Mouse (Mus musculus) MEL (cell line): ENCODE measurements around the gene Tex2. TPM values are rescaled to one million over a fixed set of nuclear protein-coding genes. Genes with fewer than 3 reads are reported as not detected.

Experiments used
- DNase-seq: peaks from one replicate; pipeline ENCODE4 v3.0.0; 2011; ENCODE audit warnings: low read depth, low spot score
- H3K27ac ChIP-seq: 2 replicates; pipeline ENCODE4 v1.5.1; 2012; ENCODE audit warnings: low read depth, mild to moderate bottlenecking, control low read depth, low read length, moderate library complexity; ENCODE audit not compliant: control insufficient read depth
- H3K27me3 ChIP-seq, 2 experiments: fragments of 150-350 bp in 1 of 2; sonication (generic) in 1 of 2; 2 replicates each; pipeline ENCODE4 v1.6.1; 2012; ENCODE audit warnings: low read length in 2 of 2, mild to moderate bottlenecking in 2 of 2, improper control_type of control experiment in 1 of 2, moderate library complexity in 1 of 2; ENCODE audit not compliant: insufficient read depth in 2 of 2, control insufficient read depth in 1 of 2
- H3K36me3 ChIP-seq, 2 experiments: 2 replicates each; pipeline ENCODE4 v1.6.1; 2012 to 2014; ENCODE audit warnings: low read length in 2 of 2, improper control_type of control experiment in 1 of 2, inconsistent platforms in 1 of 2, mild to moderate bottlenecking in 1 of 2; ENCODE audit not compliant: insufficient read depth in 2 of 2, control insufficient read depth in 1 of 2
- H3K4me1 ChIP-seq, 2 experiments: fragments of 150-350 bp in 1 of 2; sonication (generic) in 1 of 2; 2 replicates each; pipeline ENCODE4 v1.6.1; 2012; ENCODE audit warnings: low read length in 2 of 2, improper control_type of control experiment in 1 of 2, mild to moderate bottlenecking in 1 of 2; ENCODE audit not compliant: insufficient read depth in 2 of 2, control insufficient read depth in 1 of 2
- H3K4me3 ChIP-seq, 2 experiments: fragments of 150-350 bp in 1 of 2; sonication (generic) in 1 of 2; 2 replicates each; pipeline ENCODE4 v1.5.1; 2012; ENCODE audit warnings: low read depth in 2 of 2, low read length in 2 of 2, mild to moderate bottlenecking in 2 of 2, moderate library complexity in 2 of 2, control low read depth in 1 of 2, improper control_type of control experiment in 1 of 2; ENCODE audit not compliant: control insufficient read depth in 1 of 2, insufficient read depth in 1 of 2
- H3K79me2 ChIP-seq: 2 replicates; pipeline ENCODE4 v1.6.1; 2012; ENCODE audit warnings: mild to moderate bottlenecking, low read length, moderate library complexity; ENCODE audit not compliant: control insufficient read depth, poor library complexity, insufficient read depth
- H3K9ac ChIP-seq: 2 replicates; pipeline ENCODE4 v1.6.1; 2012; ENCODE audit warnings: low read depth, mild to moderate bottlenecking, control low read depth, low read length, moderate library complexity; ENCODE audit not compliant: control insufficient read depth, poor library complexity, severe bottlenecking
- H3K9me3 ChIP-seq: fragments of 150-350 bp; sonication (generic); replicated peaks from 2 replicates; pipeline ENCODE4 v1.6.1; 2012; ENCODE audit warnings: mild to moderate bottlenecking, low read length, improper control_type of control experiment, moderate library complexity; ENCODE audit not compliant: insufficient read depth
- BHLHE40 ChIP-seq: IDR thresholded peaks from 2 replicates; pipeline ENCODE4 v1.6.1; 2012; ENCODE audit warnings: low read depth, mild to moderate bottlenecking, inconsistent platforms, low read length, improper control_type of control experiment, borderline replicate concordance
- CHD1 ChIP-seq: IDR thresholded peaks from 2 replicates; pipeline ENCODE4 v1.6.1; 2012; ENCODE audit warnings: low read depth, mild to moderate bottlenecking, inconsistent platforms, low read length, improper control_type of control experiment
- E2F4 ChIP-seq: IDR thresholded peaks from 2 replicates; pipeline ENCODE4 v1.6.1; 2011; ENCODE audit warnings: low read depth, low read length, improper control_type of control experiment, borderline replicate concordance
- EP300 ChIP-seq, 2 experiments: IDR thresholded peaks; 2 replicates each; pipeline ENCODE4 v1.6.1; 2011; ENCODE audit warnings: improper control_type of control experiment in 2 of 2, low read length in 2 of 2, low read depth in 1 of 2, mild to moderate bottlenecking in 1 of 2
- ETS1 ChIP-seq: IDR thresholded peaks from 2 replicates; pipeline ENCODE4 v1.6.1; 2012; ENCODE audit warnings: low read depth, mild to moderate bottlenecking, inconsistent platforms, low read length, improper control_type of control experiment, moderate library complexity
- GABPA ChIP-seq: IDR thresholded peaks from 2 replicates; pipeline ENCODE4 v1.6.1; 2012; ENCODE audit warnings: low read depth, mild to moderate bottlenecking, inconsistent platforms, low read length, improper control_type of control experiment, moderate library complexity
- GATA1 ChIP-seq: IDR thresholded peaks from 2 replicates; pipeline ENCODE4 v1.6.1; 2011; ENCODE audit warnings: low read depth, low read length, improper control_type of control experiment
- HCFC1 ChIP-seq: IDR thresholded peaks from 2 replicates; pipeline ENCODE4 v1.6.1; 2012; ENCODE audit warnings: low read depth, mild to moderate bottlenecking, inconsistent platforms, low read length, improper control_type of control experiment, moderate library complexity
- JUND ChIP-seq: IDR thresholded peaks from 2 replicates; pipeline ENCODE4 v1.6.1; 2011; ENCODE audit warnings: low read depth, mild to moderate bottlenecking, improper control_type of control experiment, low read length
- MAZ ChIP-seq: IDR thresholded peaks from 2 replicates; pipeline ENCODE4 v1.6.1; 2012; ENCODE audit warnings: low read depth, mild to moderate bottlenecking, inconsistent platforms, low read length, improper control_type of control experiment
- MEF2A ChIP-seq: IDR thresholded peaks from 2 replicates; pipeline ENCODE4 v1.6.1; 2014; ENCODE audit warnings: low read depth, mild to moderate bottlenecking, inconsistent platforms, low read length, improper control_type of control experiment; ENCODE audit not compliant: poor library complexity, insufficient replicate concordance, severe bottlenecking; ENCODE audit errors: extremely low read depth
- MXI1 ChIP-seq: IDR thresholded peaks from 2 replicates; pipeline ENCODE4 v1.6.1; 2011; ENCODE audit warnings: mild to moderate bottlenecking, low read depth, low read length, improper control_type of control experiment
- MYB ChIP-seq: IDR thresholded peaks from 2 replicates; pipeline ENCODE4 v1.6.1; 2011; ENCODE audit warnings: mild to moderate bottlenecking, low read depth, low read length, improper control_type of control experiment
- MYC ChIP-seq: IDR thresholded peaks from 2 replicates; pipeline ENCODE4 v1.6.1; 2011; ENCODE audit warnings: low read depth, mild to moderate bottlenecking, low read length, improper control_type of control experiment, moderate library complexity
- NELFE ChIP-seq: IDR thresholded peaks from 2 replicates; pipeline ENCODE4 v1.6.1; 2011; ENCODE audit warnings: low read depth, low read length, improper control_type of control experiment
- POLR2AphosphoS5 ChIP-seq: IDR thresholded peaks from 2 replicates; pipeline ENCODE4 v1.6.1; 2012; ENCODE audit warnings: low read depth, borderline replicate concordance, mild to moderate bottlenecking, inconsistent platforms, low read length, moderate library complexity, mixed read lengths
- RCOR1 ChIP-seq: IDR thresholded peaks from 2 replicates; pipeline ENCODE4 v1.6.1; 2012; ENCODE audit warnings: low read depth, mild to moderate bottlenecking, inconsistent platforms, low read length, improper control_type of control experiment
- SIN3A ChIP-seq: IDR thresholded peaks from 2 replicates; pipeline ENCODE4 v1.6.1; 2012; ENCODE audit warnings: low read length, improper control_type of control experiment, inconsistent platforms
- SMC3 ChIP-seq: IDR thresholded peaks from 2 replicates; pipeline ENCODE4 v1.6.1; 2011; ENCODE audit warnings: low read depth, low read length, improper control_type of control experiment
- TAL1 ChIP-seq: IDR thresholded peaks from 2 replicates; pipeline ENCODE4 v1.6.1; 2012; ENCODE audit warnings: mild to moderate bottlenecking, inconsistent platforms, low read length, moderate library complexity, mixed read lengths
- TCF12 ChIP-seq: IDR thresholded peaks from 2 replicates; pipeline ENCODE4 v1.6.1; 2014; ENCODE audit warnings: low read depth, mild to moderate bottlenecking, inconsistent platforms, low read length, improper control_type of control experiment, moderate library complexity
- ZKSCAN1 ChIP-seq: IDR thresholded peaks from 2 replicates; pipeline ENCODE4 v1.6.1; 2012; ENCODE audit warnings: low read depth, mild to moderate bottlenecking, inconsistent platforms, low read length, improper control_type of control experiment, moderate library complexity
- ZNF384 ChIP-seq: IDR thresholded peaks from 2 replicates; pipeline ENCODE4 v1.6.1; 2012; ENCODE audit warnings: low read depth, mild to moderate bottlenecking, inconsistent platforms, low read length, improper control_type of control experiment
- polyA plus RNA-seq, 2 experiments: library from polyadenylated mRNA; stranded (reverse) in 1 of 2; unstranded in 1 of 2; fragments of >175 nt in 1 of 2; fragments of >200 nt in 1 of 2; gene quantifications; 2 replicates each; pipeline versions ENCODE4 v1.2.1 to v1.2.4; 2012; ENCODE audit warnings: low replicate concordance in 2 of 2, low read depth in 1 of 2; ENCODE audit not compliant: insufficient read length in 2 of 2, insufficient read depth in 1 of 2, missing spikeins in 1 of 2
- total RNA-seq: library from RNA; depleted of rRNA; stranded (reverse); fragments of 300-350 nt; gene quantifications from 2 replicates; pipeline ENCODE4 v1.2.3, GENCODE M21; 2012

The Tex2 gene
- total and polyA plus RNA-seq, 3 experiments: 13.7 to 24.8 TPM; not detected in 1

DNA sequence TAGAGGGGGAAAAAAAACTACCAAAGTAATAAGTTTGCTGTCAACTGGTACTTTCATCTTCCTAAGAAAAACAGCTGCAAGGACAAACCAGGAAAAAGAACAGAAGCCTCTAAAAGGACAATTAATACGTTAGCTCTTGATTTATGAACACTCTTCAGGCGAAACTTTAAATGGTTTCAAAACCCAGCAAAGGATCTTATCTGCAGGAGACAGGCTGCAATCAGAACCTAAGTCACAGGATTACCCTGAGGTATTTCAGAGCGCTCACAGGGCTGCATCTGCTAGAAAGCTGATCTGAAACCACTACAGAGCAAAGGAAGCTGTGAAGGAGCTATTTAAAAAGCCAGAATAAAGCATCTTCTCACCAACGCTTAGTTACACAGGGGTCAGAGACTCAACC, 131.6 kb downstream of the Tex2 start:
- no peak overlapping the region for H3K9ac ChIP-seq
- peaks cover 0 to 41% of the 10 kb centered on the region in 2 experiments; a peak in 2 of 4 replicates for H3K36me3 ChIP-seq
- TF ChIP-seq MAZ (no peak), SIN3A (peak; percentile 50; the same call in 1 of the 2 replicates), TAL1 (peak; percentile 38), ZNF384 (no peak), TCF12 (peak; percentile 82), EP300 (IDR thresholded peaks at IDR 0.05; ENCODE audit: low read depth in 1 of 2, low read length in 2 of 2) (peak; percentile 63 to 72), BHLHE40 (no peak; the same call in 1 of the 2 replicates), GABPA (no peak), MEF2A (no peak), MYC (no peak), GATA1 (peak; percentile 67), JUND (no peak), HCFC1 (no peak), MYB (no peak), ETS1 (peak; percentile 56; the same call in 1 of the 2 replicates), E2F4 (no peak), RCOR1 (peak; percentile 97), MXI1 (no peak; the same call in 1 of the 2 replicates), SMC3 (no peak), CHD1 (no peak), POLR2AphosphoS5 (no peak), NELFE (no peak), ZKSCAN1 (no peak)
- TF ChIP-seq, all 39 proteins: peak for 7
- Histone ChIP-seq H3K27me3 (no peaks in the 10 kb centered on the region), H3K4me1 (peaks cover 18% of the 10 kb centered on the region in 2 experiments), H3K27ac (no peak overlapping the region), H3K4me3 (no peak overlapping the region), H3K79me2 (peaks cover 11% of the 10 kb centered on the region), H3K9me3 (no peaks in the 10 kb centered on the region)
- DNase-seq: peak; percentile 60
